ENCODE assay signal across 16 mouse cellular contexts in the genomic region with DNA sequence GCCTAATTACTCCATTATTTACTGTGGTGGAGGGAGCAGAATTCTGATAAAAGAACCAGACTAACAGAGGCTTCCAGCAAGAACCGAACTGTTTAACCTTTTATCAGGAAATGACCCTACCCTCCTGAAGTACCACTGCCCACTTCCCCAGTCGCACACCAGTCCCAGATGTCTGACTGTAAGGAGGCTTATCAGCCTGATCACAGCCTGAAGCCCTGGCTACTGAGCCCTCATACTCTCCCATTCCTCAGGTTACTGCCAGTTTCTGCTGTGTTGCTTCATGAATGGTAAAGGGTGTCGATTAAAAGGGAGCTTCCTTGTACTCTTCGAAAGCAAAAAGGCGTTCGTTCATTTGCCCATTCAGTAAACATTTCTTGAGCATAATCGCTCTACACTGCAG.
"Had no signal": no experiment of that assay in that cellular context is flagged by ENCODE, and none has a peak within 500 bp of the region (broad histone marks: within the 10 kb centered on the region; RNA-seq: fewer than 3 reads in every experiment).

No protein-coding gene starts in this region.

- ATAC-seq: liver, embryonic 12.5 days; midbrain, embryonic 15.5 days had no signal

- DNase-seq: kidney, adult 9 months; kidney, postnatal 36 days; layer of hippocampus, adult 9-11 months; layer of hippocampus, postnatal 36 days; lung, postnatal 14 days; right cerebral cortex, postnatal 14 days; thymus, postnatal 4 days had no signal

- H3K4me3 ChIP-seq: limb, embryonic 12.5 days; liver, embryonic 12.5 days; megakaryocyte, embryonic 14.5 days; midbrain, embryonic 15.5 days; neural tube, embryonic 12.5 days; stomach, embryonic 15.5 days had no signal

- H3K9ac ChIP-seq: limb, embryonic 12.5 days; liver, embryonic 12.5 days; lung, embryonic 14.5 days; midbrain, embryonic 15.5 days; neural tube, embryonic 12.5 days; stomach, embryonic 15.5 days had no signal

- H3K4me1 ChIP-seq: liver, embryonic 12.5 days; megakaryocyte, embryonic 14.5 days; neural tube, embryonic 12.5 days; stomach, embryonic 15.5 days had no signal

- H3K27me3 ChIP-seq: limb, embryonic 12.5 days; liver, embryonic 12.5 days; megakaryocyte, embryonic 14.5 days; midbrain, embryonic 15.5 days; neural tube, embryonic 12.5 days; stomach, embryonic 15.5 days had no signal

- H3K36me3 ChIP-seq: limb, embryonic 12.5 days; liver, embryonic 12.5 days; midbrain, embryonic 15.5 days; neural tube, embryonic 12.5 days; stomach, embryonic 15.5 days had no signal

- H3K9me3 ChIP-seq: limb, embryonic 12.5 days; liver, embryonic 12.5 days; megakaryocyte, embryonic 14.5 days; midbrain, embryonic 15.5 days; neural tube, embryonic 12.5 days; stomach, embryonic 15.5 days had no signal

- H3K4me2 ChIP-seq: limb, embryonic 12.5 days; liver, embryonic 12.5 days; lung, embryonic 14.5 days; midbrain, embryonic 11.5 days; midbrain, embryonic 15.5 days; neural tube, embryonic 12.5 days; stomach, embryonic 15.5 days had no signal

- H3K27ac ChIP-seq: limb, embryonic 12.5 days; liver, embryonic 12.5 days; macrophage; midbrain, embryonic 15.5 days; neural tube, embryonic 12.5 days; stomach, embryonic 15.5 days had no signal
